Mouse (Mus musculus): ENCODE data around the gene Sec22a.

DNA sequence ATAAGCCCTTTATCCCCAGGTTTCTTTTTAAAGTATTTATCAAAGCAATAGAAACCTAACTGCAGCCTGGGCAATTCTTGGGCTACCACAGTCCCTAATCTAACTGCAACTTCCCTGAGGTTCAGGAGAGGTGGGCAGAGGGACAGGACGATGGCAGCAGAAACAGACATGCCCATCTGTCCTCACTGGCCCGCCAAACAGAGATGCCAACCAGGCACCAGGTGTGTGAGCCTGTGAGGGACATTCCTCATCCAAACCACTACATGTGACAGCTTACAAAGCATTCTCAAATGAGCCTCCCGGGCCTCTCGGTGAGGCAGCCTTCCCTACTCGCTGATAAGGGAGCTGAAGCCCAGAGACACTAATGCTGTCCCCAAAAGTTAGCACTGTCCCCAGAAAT, 76.5 kb downstream of the Sec22a start:
- TF ChIP-seq TAL1 (IDR thresholded peaks at IDR 0.05; ENCODE audit: low read length) (no peak), GATA1 (IDR thresholded peaks at IDR 0.05; ENCODE audit: low read length) (no peak)
